ENCODE assay signal across 10 mouse cellular contexts in genomic region chr15:88314810-88315459, GRCm38 (mm10).
DNase-seq lines count a peak whose midpoint lies in the region; ATAC-seq and TF ChIP-seq lines count a peak whose summit lies in the region.
"Had no signal": no experiment of that assay in that cellular context is flagged by ENCODE, and none has a peak within 500 bp of the region (broad histone marks: within the 10 kb centered on the region; RNA-seq: fewer than 3 reads in every experiment).

No protein-coding gene starts in this region.

- no peaks in the 10 kb centered on the region for H3K36me3 ChIP-seq in limb, embryonic 11.5 days (ENCODE audit: control insufficient read depth, insufficient read depth, low read length)
- H3K36me3 ChIP-seq in limb, embryonic 10.5 days = no peaks in the 10 kb centered on the region
- no peaks in the 10 kb centered on the region for H3K36me3 ChIP-seq in forebrain, postnatal 0 days (ENCODE audit: insufficient read depth)
- H3K36me3 ChIP-seq in neural tube, embryonic 15.5 days = no peaks in the 10 kb centered on the region
- no peaks in the 10 kb centered on the region for H3K36me3 ChIP-seq in liver, embryonic 12.5 days

- peaks cover 4% of the 10 kb centered on the region; the same call in 1 of the 2 replicates for H3K4me1 ChIP-seq in limb, embryonic 11.5 days (ENCODE audit: control insufficient read depth, insufficient read depth, low read length)
- peaks cover 27% of the 10 kb centered on the region for H3K4me1 ChIP-seq in limb, embryonic 10.5 days
- no peaks in the 10 kb centered on the region; the same call in 1 of the 2 replicates for H3K4me1 ChIP-seq in forebrain, postnatal 0 days (ENCODE audit: insufficient read depth)
- peaks cover 16% of the 10 kb centered on the region for H3K4me1 ChIP-seq in neural tube, embryonic 15.5 days
- no peaks in the 10 kb centered on the region for H3K4me1 ChIP-seq in liver, embryonic 12.5 days

- H3K9me3 ChIP-seq in limb, embryonic 11.5 days (ENCODE audit: control insufficient read depth, low read length) = no peaks in the 10 kb centered on the region
- no peaks in the 10 kb centered on the region for H3K9me3 ChIP-seq in limb, embryonic 10.5 days (replicated peaks)
- no peaks in the 10 kb centered on the region for H3K9me3 ChIP-seq in forebrain, postnatal 0 days (ENCODE audit: low read length)
- H3K9me3 ChIP-seq in neural tube, embryonic 15.5 days (replicated peaks) = no peaks in the 10 kb centered on the region
- 0 out of 2 replicates have a peak, but pooled peaks cover 6% of the 10 kb centered on the region for H3K9me3 ChIP-seq in liver, embryonic 12.5 days (replicated peaks)

- H3K4me3 ChIP-seq in limb, embryonic 11.5 days (ENCODE audit: low read depth, low read length) = no peak overlapping the region
- no peak overlapping the region for H3K4me3 ChIP-seq in limb, embryonic 10.5 days
- H3K4me3 ChIP-seq in forebrain, postnatal 0 days (ENCODE audit: low read depth, low read length) = no peak overlapping the region
- H3K4me3 ChIP-seq in neural tube, embryonic 15.5 days (replicated peaks) = no peak overlapping the region
- H3K4me3 ChIP-seq in liver, embryonic 12.5 days = no peak overlapping the region
- H3K4me3 ChIP-seq: left cerebral cortex, adult 2 months had no signal

- H3K27me3 ChIP-seq in limb, embryonic 11.5 days (ENCODE audit: control insufficient read depth, insufficient read depth, low read length) = no peaks in the 10 kb centered on the region
- no peaks in the 10 kb centered on the region for H3K27me3 ChIP-seq in limb, embryonic 10.5 days (ENCODE audit: low read depth, poor library complexity, severe bottlenecking)
- H3K27me3 ChIP-seq in forebrain, postnatal 0 days (ENCODE audit: insufficient read depth, low read length) = no peaks in the 10 kb centered on the region
- no peaks in the 10 kb centered on the region for H3K27me3 ChIP-seq in neural tube, embryonic 15.5 days (replicated peaks)
- no peaks in the 10 kb centered on the region for H3K27me3 ChIP-seq in liver, embryonic 12.5 days (replicated peaks)

- peak; percentile 27; the same call in 1 of the 2 replicates for TF ChIP-seq CTCF in forebrain, postnatal 0 days (IDR thresholded peaks at IDR 0.05; ENCODE audit: low read depth)

- H3K27ac ChIP-seq in limb, embryonic 11.5 days (replicated peaks; ENCODE audit: low read depth, low read length) = no peak overlapping the region
- H3K27ac ChIP-seq in limb, embryonic 10.5 days = no peak overlapping the region
- H3K27ac ChIP-seq in forebrain, postnatal 0 days (ENCODE audit: low read depth, low read length) = no peak overlapping the region
- H3K27ac ChIP-seq in neural tube, embryonic 15.5 days (replicated peaks) = no peak overlapping the region
- H3K27ac ChIP-seq in liver, embryonic 12.5 days = no peak overlapping the region
- H3K27ac ChIP-seq: left cerebral cortex, adult 2 months had no signal

- ATAC-seq in limb, embryonic 11.5 days (ENCODE audit: insufficient number of reproducible peaks, low FRiP score, low TSS enrichment, low read depth) = no peak
- ATAC-seq in forebrain, postnatal 0 days = peak; percentile 82
- peak; percentile 83 for ATAC-seq in neural tube, embryonic 15.5 days (ENCODE audit: low FRiP score)
- ATAC-seq in liver, embryonic 12.5 days = no peak

- no peak overlapping the region for H3K9ac ChIP-seq in limb, embryonic 11.5 days (ENCODE audit: low read length)
- H3K9ac ChIP-seq in forebrain, postnatal 0 days = no peak overlapping the region
- no peak overlapping the region for H3K9ac ChIP-seq in neural tube, embryonic 15.5 days (replicated peaks)
- H3K9ac ChIP-seq in liver, embryonic 12.5 days = no peak overlapping the region

- no peak overlapping the region for H3K4me2 ChIP-seq in limb, embryonic 11.5 days (ENCODE audit: low read depth, severe bottlenecking)
- 0 out of 2 replicates have a peak overlapping the region, but pooled peaks have one; percentile 8 for H3K4me2 ChIP-seq in forebrain, postnatal 0 days (ENCODE audit: low read depth)
- peak overlapping the region; percentile 13; the same call in 1 of the 2 replicates for H3K4me2 ChIP-seq in neural tube, embryonic 15.5 days
- H3K4me2 ChIP-seq in liver, embryonic 12.5 days = no peak overlapping the region

- peak; percentile 38 for DNase-seq in limb, embryonic 11.5 days (ENCODE audit: low spot score)
- DNase-seq in limb, embryonic 10.5 days (ENCODE audit: low spot score) = no peak
- DNase-seq in cerebellum, postnatal 10 days = peak; percentile 87 to 95
- peak; percentile 72 for DNase-seq in forebrain, postnatal 0 days
- DNase-seq in adrenal gland, adult 8-10 months = no peak
- DNase-seq: lung, adult 2 months; thymus, postnatal 14 days had no signal

- 20% methylated on average over 12 of the region's 12 CpGs for WGBS in limb, embryonic 11.5 days
- 40% methylated on average over 12 of the region's 12 CpGs for WGBS in limb, embryonic 10.5 days
- WGBS in forebrain, postnatal 0 days = 11% methylated on average over 12 of the region's 12 CpGs
- WGBS in neural tube, embryonic 15.5 days = 15% methylated on average over 12 of the region's 12 CpGs
- 66% methylated on average over 12 of the region's 12 CpGs for WGBS in liver, embryonic 12.5 days (ENCODE audit: insufficient replicate concordance)

Comparison
In these comparisons a context has a peak if more than half of its experiments do, and no peak if none do; other contexts are left out.
1. DNase-seq: peak in limb, embryonic 11.5 days (single experiment), cerebellum, postnatal 10 days (2 of 2) and forebrain, postnatal 0 days (single experiment); none in limb, embryonic 10.5 days (single experiment) and adrenal gland, adult 8-10 months (single experiment).
2. ATAC-seq: peak in forebrain, postnatal 0 days (single experiment) and neural tube, embryonic 15.5 days (single experiment); none in limb, embryonic 11.5 days (single experiment) and liver, embryonic 12.5 days (single experiment).
3. H3K4me2 ChIP-seq: peak in forebrain, postnatal 0 days (single experiment) and neural tube, embryonic 15.5 days (single experiment); none in limb, embryonic 11.5 days (single experiment) and liver, embryonic 12.5 days (single experiment).